Mouse (Mus musculus) CD4-positive helper T cell, adult 2 months (primary cell): ENCODE measurements at regions not wholly inside any gene's neighbourhood (a gene's known extent, or its start where the extent isn't known, plus 50 kb on each side); places are given as distances from the start of the nearest gene placed in this dataset.

Experiments
- DNase-seq: peaks from one replicate; pipeline ENCODE4 v3.0.0-alpha.2; 2012; ENCODE audit warnings: low read depth, missing footprints, low spot score

DNA sequence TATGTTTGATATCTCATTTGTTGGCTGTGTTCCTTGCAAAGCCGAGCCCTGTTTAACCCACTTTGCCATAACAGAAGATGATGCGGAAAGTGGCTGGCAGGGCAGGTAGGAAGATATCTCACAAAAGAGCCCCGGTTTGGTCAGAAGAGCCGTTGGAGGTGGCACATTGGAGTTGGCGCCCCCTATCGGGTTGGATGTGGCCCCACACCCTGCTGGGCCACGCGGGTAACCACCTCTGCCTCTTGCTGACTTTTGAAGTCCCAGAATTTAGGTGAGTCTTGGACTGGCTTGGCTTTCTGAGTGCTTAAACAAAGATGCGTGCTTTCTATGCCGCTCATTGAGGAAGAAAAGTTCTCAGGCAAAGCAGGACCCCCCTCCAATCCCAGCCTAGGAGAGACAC, 56.1 kb downstream of the Gm4791 start:
- no peak for DNase-seq

DNA sequence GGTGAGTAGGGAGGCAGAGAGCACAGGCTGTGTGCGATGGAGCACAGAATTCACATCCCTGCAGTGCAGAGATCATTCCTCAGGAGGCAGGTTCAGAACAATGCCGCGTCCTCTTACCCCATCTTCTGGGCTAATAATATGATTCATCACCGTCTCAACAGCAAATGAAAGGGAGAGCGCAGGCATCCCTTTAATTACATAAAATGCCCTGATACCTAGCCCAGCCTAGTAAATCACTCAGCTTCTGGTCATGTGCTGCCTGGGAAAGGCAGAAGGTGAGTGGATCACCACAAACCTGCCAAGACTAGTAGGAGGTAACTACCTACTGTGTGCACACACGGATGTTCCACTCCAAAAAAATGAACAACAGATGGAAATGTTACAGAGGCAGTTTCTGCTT, 57.0 kb downstream of the Gm4791 start:
- DNase-seq = no peak

- DNase-seq = no peak
These were observed 60.9 kb downstream of the Gm4791 start for GRCm38 (mm10) chr9:47059339-47060005.

- no peak for DNase-seq
These were observed 62.2 kb downstream of the Gm4791 start for GRCm38 (mm10) chr9:47060757-47061156.

DNA sequence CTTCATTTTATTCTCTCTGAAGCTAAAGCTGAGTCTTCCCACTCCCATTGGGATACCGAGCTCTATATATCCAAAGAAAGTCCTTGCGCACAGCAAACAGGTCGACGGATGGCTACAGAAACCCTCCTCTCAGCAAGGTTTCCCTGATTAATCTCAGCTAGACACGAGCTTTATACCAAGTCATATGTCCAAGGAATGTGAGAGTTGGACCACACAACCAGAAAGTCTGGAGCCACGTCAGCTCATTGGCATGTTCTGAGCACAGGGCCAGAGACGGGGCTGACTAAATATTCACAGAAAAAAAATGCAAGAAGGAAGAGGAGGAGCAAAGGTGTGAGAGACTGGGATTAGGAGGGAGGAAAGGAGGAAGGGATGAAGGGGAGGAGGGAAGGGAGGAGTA, 64.0 kb downstream of the Gm4791 start:
- no peak for DNase-seq

DNA sequence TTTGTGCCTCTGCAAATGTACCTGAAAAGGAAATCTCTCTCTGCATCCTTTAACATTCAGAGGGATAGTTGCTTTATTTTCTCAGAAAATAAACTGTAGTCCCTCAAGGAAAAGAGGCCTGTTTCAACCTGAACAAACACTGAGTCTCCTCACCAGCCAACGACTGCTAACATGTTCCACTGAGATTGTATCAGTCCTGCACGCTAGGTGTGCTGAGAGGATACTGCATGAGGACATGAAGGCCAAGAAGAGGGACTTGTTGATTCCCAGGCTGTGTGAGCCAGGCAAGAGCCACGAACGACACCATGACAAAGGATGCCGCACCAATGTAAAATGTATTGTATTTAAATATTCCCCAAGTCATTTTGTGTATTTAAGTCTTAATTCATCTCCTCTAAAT, 65.2 kb downstream of the Gm4791 start:
- no peak for DNase-seq

DNA sequence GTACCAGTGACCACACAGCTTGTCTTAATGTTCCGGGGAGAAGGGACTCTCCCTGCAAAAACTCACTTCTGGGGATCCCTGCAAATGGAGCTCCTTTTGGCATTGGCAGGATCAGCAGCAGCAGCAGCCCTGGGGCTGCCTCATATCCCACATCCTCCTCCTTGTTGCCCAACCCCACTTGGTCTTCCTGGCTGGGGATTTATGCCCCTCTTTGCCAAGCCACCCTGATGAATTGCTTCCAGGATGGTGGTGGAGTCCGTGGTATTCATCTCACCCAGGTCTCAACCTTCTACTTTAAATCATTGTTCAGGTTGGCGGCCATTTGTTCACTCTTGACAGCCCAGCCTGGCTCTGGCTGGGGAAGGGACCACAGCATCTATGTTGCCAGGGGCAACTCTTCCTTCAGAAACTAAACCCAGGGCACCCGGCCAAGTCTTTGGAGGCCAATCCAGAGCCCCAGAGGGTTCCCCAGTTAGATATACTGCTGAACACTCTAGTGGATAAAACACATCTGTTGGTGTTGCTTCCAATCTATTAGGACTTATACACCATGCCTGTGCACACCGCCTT, 66.0 kb downstream of the Gm4791 start:
- no peak for DNase-seq

GRCm38 (mm10) chr9:47069436-47069835, 70.9 kb downstream of the Gm4791 start:
- no peak for DNase-seq

DNA sequence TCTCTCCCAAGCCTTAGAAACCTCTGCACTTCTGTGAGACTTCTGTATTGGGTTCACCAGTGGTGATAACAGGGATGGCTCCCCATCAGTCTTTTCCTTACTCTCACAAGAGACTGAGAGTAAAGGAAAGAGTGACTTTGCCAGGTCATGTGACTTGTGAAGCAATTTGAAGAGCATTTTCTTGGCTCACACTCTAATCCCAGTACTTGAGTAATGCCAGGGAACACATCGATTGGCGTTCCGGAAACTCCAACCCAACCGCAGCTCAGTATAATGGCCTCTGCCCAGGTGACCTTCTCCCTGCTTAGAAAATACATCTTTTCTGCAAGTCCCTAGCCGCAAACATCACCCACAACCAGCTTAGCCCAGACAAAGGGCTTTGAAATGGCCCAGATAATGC, 72.4 kb downstream of the Gm4791 start:
- no peak for DNase-seq

GRCm38 (mm10) chr9:47076946-47077345, 78.4 kb downstream of the Gm4791 start:
- DNase-seq = no peak

- DNase-seq = no peak
These were observed 78.9 kb downstream of the Gm4791 start for GRCm38 (mm10) chr9:47077416-47077815.

- DNase-seq = no peak
These were observed 79.4 kb downstream of the Gm4791 start for GRCm38 (mm10) chr9:47077945-47078344.

DNA sequence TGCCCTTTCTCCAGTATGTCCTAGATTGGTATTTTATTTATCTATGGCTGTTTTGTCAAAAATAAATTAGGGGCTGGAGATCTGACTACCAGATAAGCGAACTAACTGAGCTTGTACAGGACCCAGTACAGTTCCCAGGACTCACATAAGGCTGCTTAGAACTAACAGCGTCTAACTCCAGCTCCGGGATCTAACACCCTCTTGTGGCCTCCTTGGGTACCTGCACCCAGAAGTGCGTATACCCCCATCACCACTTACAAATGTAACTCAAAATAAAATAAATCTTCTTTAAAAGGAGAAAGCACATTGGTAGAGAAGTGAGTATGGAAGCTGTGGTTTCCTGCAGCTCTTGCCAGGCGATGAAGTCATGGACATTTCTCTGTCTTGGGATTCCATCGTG, 82.9 kb downstream of the Gm4791 start:
- no peak for DNase-seq

GRCm38 (mm10) chr9:47091796-47092195, 93.3 kb downstream of the Gm4791 start:
- no peak for DNase-seq

GRCm38 (mm10) chr9:47095656-47096055, 97.1 kb downstream of the Gm4791 start:
- DNase-seq = no peak

GRCm38 (mm10) chr9:47103316-47103715, 104.8 kb downstream of the Gm4791 start:
- DNase-seq = no peak

GRCm38 (mm10) chr9:47103966-47104365, 105.4 kb downstream of the Gm4791 start:
- no peak for DNase-seq

DNA sequence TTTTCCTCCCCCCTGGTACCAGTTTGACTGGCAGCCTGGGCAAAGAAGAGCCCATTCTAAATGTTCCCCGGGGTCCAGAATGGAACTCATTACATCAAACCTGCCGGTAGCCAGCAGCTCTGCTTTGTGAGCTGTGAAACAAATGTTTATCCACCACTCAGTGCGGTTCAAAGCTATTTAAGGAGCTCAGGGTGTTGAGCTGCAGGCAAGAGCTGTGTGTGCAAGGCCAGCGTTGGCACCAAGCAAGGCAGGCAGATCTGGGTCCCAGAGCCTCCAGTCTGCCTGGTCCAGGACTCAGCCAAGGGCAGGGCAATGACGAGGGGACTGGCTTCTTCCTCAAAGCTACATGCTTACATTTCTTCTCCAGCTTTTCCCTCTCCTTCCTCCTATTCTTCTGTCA, 109.6 kb downstream of the Gm4791 start:
- DNase-seq = no peak

DNA sequence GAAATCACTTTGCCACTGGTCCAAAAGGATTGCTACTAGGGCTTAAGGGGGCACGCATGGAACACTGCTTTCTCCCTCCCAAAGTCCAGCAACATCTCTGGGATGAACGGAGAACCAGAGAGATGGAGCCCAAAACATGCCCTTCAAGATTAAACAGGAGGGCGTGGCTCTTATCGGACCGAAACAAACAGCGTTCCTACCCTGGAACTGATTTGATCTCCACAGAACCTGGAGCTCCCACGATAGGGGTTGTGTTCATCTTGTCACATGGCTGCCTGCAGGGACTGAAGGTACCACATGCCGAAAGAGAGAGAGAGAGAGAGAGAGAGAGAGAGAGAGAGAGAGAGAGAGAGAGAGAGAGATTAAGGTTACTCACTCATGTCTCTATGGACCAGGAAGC, 120.7 kb downstream of the Gm4791 start:
- no peak for DNase-seq

- no peak for DNase-seq
These were observed 124.6 kb downstream of the Gm4791 start for GRCm38 (mm10) chr9:47123113-47123512.

- DNase-seq = no peak
These were observed 127.0 kb downstream of the Gm4791 start for GRCm38 (mm10) chr9:47125517-47125916.

- DNase-seq = no peak
These were observed 127.7 kb downstream of the Gm4791 start for GRCm38 (mm10) chr9:47126236-47126635.

GRCm38 (mm10) chr9:47127756-47128424, 129.3 kb downstream of the Gm4791 start:
- DNase-seq = no peak
